Mouse (Mus musculus): ENCODE measurements around the gene Fgfr2.

DNA sequence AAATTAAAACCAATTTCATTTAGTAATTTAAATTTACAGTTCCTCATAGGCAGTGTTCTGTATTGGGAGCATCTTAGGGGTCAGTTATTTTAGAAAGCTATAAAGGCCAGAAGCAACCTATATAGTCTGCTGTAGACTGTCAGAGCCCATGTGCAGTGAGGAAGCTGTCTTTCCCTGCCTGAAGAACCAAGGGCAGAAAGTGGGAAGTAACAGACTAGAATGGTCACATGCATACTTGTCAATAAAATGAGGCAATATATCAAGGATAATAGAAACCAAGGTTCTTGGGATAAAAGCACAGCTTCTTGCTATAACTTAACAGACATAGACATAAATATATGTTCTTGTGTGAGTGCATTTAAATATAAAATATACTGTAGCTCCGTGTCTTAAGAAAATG, 2220.2 kb downstream of the Fgfr2 start:
- TF ChIP-seq CTCF (conservative IDR thresholded peaks at IDR 0.05; ENCODE audit: insufficient read depth, insufficient read length, low read depth, low read length) (no peak), POLR2A (IDR thresholded peaks at IDR 0.05; ENCODE audit: low read depth, low read length) (no peak)

All from kidney, adult 2 months (tissue).